Mouse (Mus musculus): ENCODE results near the gene Sbno2. TPM values are rescaled to one million over a fixed set of nuclear protein-coding genes. Genes with fewer than 3 reads are reported as not detected.

Sbno2 gene
- polyA plus RNA-seq, 1 experiment from 2014 or later: 8.4 TPM

Other genes starting within 250 kb of the Sbno2 start
- gene Prtn3, start 231.1 kb downstream of the Sbno2 start, polyA plus RNA-seq (2014; fragmentation: Nextera tagmentation; extraction: Ambion mirVana): 2.5 and 3.9 TPM in 2 replicates
- 14.1 and 14.3 TPM in 2 replicates for gene Plppr3, start 230.9 kb downstream of the Sbno2 start, polyA plus RNA-seq (2014; fragmentation: Nextera tagmentation; extraction: Ambion mirVana)
- 0.31 and 0.49 TPM in 2 replicates for gene Elane, start 219.3 kb downstream of the Sbno2 start, polyA plus RNA-seq (2014; fragmentation: Nextera tagmentation; extraction: Ambion mirVana)
- not detected in 2 replicates for gene Cfd, start 214.7 kb downstream of the Sbno2 start, polyA plus RNA-seq (2014; fragmentation: Nextera tagmentation; extraction: Ambion mirVana)
- 30.9 and 32.0 TPM in 2 replicates for gene Med16, start 196.6 kb downstream of the Sbno2 start, polyA plus RNA-seq (2014; fragmentation: Nextera tagmentation; extraction: Ambion mirVana)
- gene Gm26602, start 194.7 kb downstream of the Sbno2 start, polyA plus RNA-seq (2014; fragmentation: Nextera tagmentation; extraction: Ambion mirVana): 8.1 TPM in 1 of 2 replicates, not detected in the other
- 0.15 and 0.31 TPM in 2 replicates for gene Kiss1r, start 188.6 kb downstream of the Sbno2 start, polyA plus RNA-seq (2014; fragmentation: Nextera tagmentation; extraction: Ambion mirVana)
- 87.6 and 89.2 TPM in 2 replicates for gene R3hdm4, start 184.4 kb downstream of the Sbno2 start, polyA plus RNA-seq (2014; fragmentation: Nextera tagmentation; extraction: Ambion mirVana)
- 4.3 and 12.7 TPM in 2 replicates for gene Arid3a, start 178.5 kb downstream of the Sbno2 start, polyA plus RNA-seq (2014; fragmentation: Nextera tagmentation; extraction: Ambion mirVana)
- 89.8 and 97.6 TPM in 2 replicates for gene Wdr18, start 145.4 kb downstream of the Sbno2 start, polyA plus RNA-seq (2014; fragmentation: Nextera tagmentation; extraction: Ambion mirVana)
- gene Grin3b, start 134.9 kb downstream of the Sbno2 start, polyA plus RNA-seq (2014; fragmentation: Nextera tagmentation; extraction: Ambion mirVana): 0.19 and 0.20 TPM in 2 replicates
- 12.8 and 15.6 TPM in 2 replicates for gene Tmem259, start 121.2 kb downstream of the Sbno2 start, polyA plus RNA-seq (2014; fragmentation: Nextera tagmentation; extraction: Ambion mirVana)
- 405 and 420 TPM in 2 replicates for gene Cnn2, start 117.0 kb downstream of the Sbno2 start, polyA plus RNA-seq (2014; fragmentation: Nextera tagmentation; extraction: Ambion mirVana)
- 2.1 and 2.8 TPM in 2 replicates for gene Abca7, start 109.1 kb downstream of the Sbno2 start, polyA plus RNA-seq (2014; fragmentation: Nextera tagmentation; extraction: Ambion mirVana)
- 6.2 and 7.5 TPM in 2 replicates for gene Arhgap45, start 88.9 kb downstream of the Sbno2 start, polyA plus RNA-seq (2014; fragmentation: Nextera tagmentation; extraction: Ambion mirVana)
- gene Polr2e, start 65.8 kb downstream of the Sbno2 start, polyA plus RNA-seq (2014; fragmentation: Nextera tagmentation; extraction: Ambion mirVana): 160 and 182 TPM in 2 replicates
- gene Gpx4, start 58.4 kb downstream of the Sbno2 start, polyA plus RNA-seq (2014; fragmentation: Nextera tagmentation; extraction: Ambion mirVana): 711 and 729 TPM in 2 replicates
- 16.5 and 20.0 TPM in 2 replicates for gene Stk11, start 10.2 kb upstream of the Sbno2 start, polyA plus RNA-seq (2014; fragmentation: Nextera tagmentation; extraction: Ambion mirVana)
- gene Atp5d, start 33.1 kb upstream of the Sbno2 start, polyA plus RNA-seq (2014; fragmentation: Nextera tagmentation; extraction: Ambion mirVana): 772 and 785 TPM in 2 replicates
- 2.5 and 2.7 TPM in 2 replicates for gene Cbarp, start 35.3 kb upstream of the Sbno2 start, polyA plus RNA-seq (2014; fragmentation: Nextera tagmentation; extraction: Ambion mirVana)
- 29.5 and 31.9 TPM in 2 replicates for gene Midn, start 42.7 kb upstream of the Sbno2 start, polyA plus RNA-seq (2014; fragmentation: Nextera tagmentation; extraction: Ambion mirVana)
- 49.1 and 52.7 TPM in 2 replicates for gene Cirbp, start 60.4 kb upstream of the Sbno2 start, polyA plus RNA-seq (2014; fragmentation: Nextera tagmentation; extraction: Ambion mirVana)
- gene 1600002K03Rik, start 67.4 kb upstream of the Sbno2 start, polyA plus RNA-seq (2014; fragmentation: Nextera tagmentation; extraction: Ambion mirVana): 9.6 and 12.4 TPM in 2 replicates
- 13.9 and 14.8 TPM in 2 replicates for gene Efna2, start 73.9 kb upstream of the Sbno2 start, polyA plus RNA-seq (2014; fragmentation: Nextera tagmentation; extraction: Ambion mirVana)
- 34.6 and 38.2 TPM in 2 replicates for gene Mum1, start 120.9 kb upstream of the Sbno2 start, polyA plus RNA-seq (2014; fragmentation: Nextera tagmentation; extraction: Ambion mirVana)
- 499 and 501 TPM in 2 replicates for gene Ndufs7, start 143.6 kb upstream of the Sbno2 start, polyA plus RNA-seq (2014; fragmentation: Nextera tagmentation; extraction: Ambion mirVana)
- 57.2 and 59.0 TPM in 2 replicates for gene Gamt, start 155.4 kb upstream of the Sbno2 start, polyA plus RNA-seq (2014; fragmentation: Nextera tagmentation; extraction: Ambion mirVana)
- gene Dazap1, start 155.9 kb upstream of the Sbno2 start, polyA plus RNA-seq (2014; fragmentation: Nextera tagmentation; extraction: Ambion mirVana): 28.4 and 29.9 TPM in 2 replicates
- 702 and 828 TPM in 2 replicates for gene Rps15, start 186.9 kb upstream of the Sbno2 start, polyA plus RNA-seq (2014; fragmentation: Nextera tagmentation; extraction: Ambion mirVana)
- 0.55 and 0.69 TPM in 2 replicates for gene Apc2, start 190.4 kb upstream of the Sbno2 start, polyA plus RNA-seq (2014; fragmentation: Nextera tagmentation; extraction: Ambion mirVana)
- gene 2310011J03Rik, start 215.0 kb upstream of the Sbno2 start, polyA plus RNA-seq (2014; fragmentation: Nextera tagmentation; extraction: Ambion mirVana): 29.7 and 31.0 TPM in 2 replicates
- gene Pcsk4, start 223.9 kb upstream of the Sbno2 start, polyA plus RNA-seq (2014; fragmentation: Nextera tagmentation; extraction: Ambion mirVana): 0.77 and 1.6 TPM in 2 replicates
- gene Reep6, start 224.4 kb upstream of the Sbno2 start, polyA plus RNA-seq (2014; fragmentation: Nextera tagmentation; extraction: Ambion mirVana): 4.9 and 7.3 TPM in 2 replicates
- gene Adamtsl5, start 242.8 kb upstream of the Sbno2 start, polyA plus RNA-seq (2014; fragmentation: Nextera tagmentation; extraction: Ambion mirVana): 2.4 and 3.7 TPM in 2 replicates